Mouse (Mus musculus) gastrocnemius, postnatal 25 days (tissue): ENCODE results near the gene Zfp708. TPM values are rescaled to one million over a fixed set of nuclear protein-coding genes. Genes with fewer than 3 reads are reported as not detected.
"Not testable (repeated sequence)": the region's sequence is repeated elsewhere in the genome, so short reads cannot be mapped to it uniquely, and the experiment has no call there.

ENCODE experiments used
- DNase-seq: peaks from one replicate; pipeline ENCODE4 v3.0.0; 2022
- long read RNA-seq, 2 experiments: library from polyadenylated mRNA; stranded (forward); transcript quantifications; one replicate each; pipeline ENCODE4 v2.0.0; 2021
- total RNA-seq, 2 experiments: library from RNA; stranded (reverse); gene quantifications; 1 replicate in 1 of 2; 2 replicates in 1 of 2; pipeline ENCODE4 v1.2.3; 2021

The Zfp708 gene
- 1 to 10 TPM in 1 of 2 experiments, under 1 TPM in 1; 0.32 to 1.3 TPM for total RNA-seq
- long read RNA-seq, experiment 1, partial matches to known transcripts = 1 of 1 reads
- long read RNA-seq, experiment 1, other reads (novel, unspliced or antisense) = 0 of 1 reads
- long read RNA-seq, experiment 2 = 0 reads

- DNase-seq = no peak
Measured at GRCm38 (mm10) chr13:67097876-67098275, at the start of gene Zfp708. Gene Zfp708, minus strand, starts transcription at chr13:67097976.

DNA sequence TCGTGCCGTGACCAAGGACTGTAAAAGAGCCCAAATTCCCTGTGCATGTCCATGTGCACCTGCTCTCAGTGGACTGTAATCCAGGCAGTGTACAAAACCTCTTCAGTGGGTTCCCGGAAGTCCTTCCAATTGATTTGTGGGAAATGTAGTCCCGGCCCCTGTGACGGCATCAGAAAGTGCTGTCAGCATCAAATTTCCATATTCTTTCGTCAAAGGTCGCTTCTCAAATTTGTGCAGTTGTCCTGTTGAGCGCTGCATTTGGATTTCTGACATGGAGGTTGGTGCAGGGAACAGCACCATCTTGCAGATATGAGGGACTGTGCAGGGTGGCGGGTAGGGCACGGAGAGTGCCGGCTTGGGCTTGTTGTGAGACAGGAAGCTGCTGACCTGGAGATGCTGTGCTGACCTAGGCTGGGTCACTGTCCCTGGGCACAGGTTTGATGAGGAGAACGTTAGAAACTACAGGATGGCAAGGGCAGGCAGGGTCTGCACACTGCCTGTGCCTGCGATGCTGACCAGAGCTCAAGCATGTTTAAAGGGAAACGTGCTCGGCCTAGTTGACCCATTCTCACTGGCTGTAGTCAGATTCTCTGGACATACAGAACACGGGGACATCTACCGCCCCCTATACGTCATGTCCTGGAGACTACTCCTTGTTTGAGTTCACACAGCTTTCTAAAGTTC lies 30.4 kb upstream of the Zfp708 start:
- peak; percentile 65 for DNase-seq

GRCm38 (mm10) chr13:67127507-67127906 lies 29.7 kb upstream of the Zfp708 start:
- not testable (repeated sequence) for DNase-seq

GRCm38 (mm10) chr13:67124460-67124859 lies 26.7 kb upstream of the Zfp708 start:
- DNase-seq = no peak

DNA sequence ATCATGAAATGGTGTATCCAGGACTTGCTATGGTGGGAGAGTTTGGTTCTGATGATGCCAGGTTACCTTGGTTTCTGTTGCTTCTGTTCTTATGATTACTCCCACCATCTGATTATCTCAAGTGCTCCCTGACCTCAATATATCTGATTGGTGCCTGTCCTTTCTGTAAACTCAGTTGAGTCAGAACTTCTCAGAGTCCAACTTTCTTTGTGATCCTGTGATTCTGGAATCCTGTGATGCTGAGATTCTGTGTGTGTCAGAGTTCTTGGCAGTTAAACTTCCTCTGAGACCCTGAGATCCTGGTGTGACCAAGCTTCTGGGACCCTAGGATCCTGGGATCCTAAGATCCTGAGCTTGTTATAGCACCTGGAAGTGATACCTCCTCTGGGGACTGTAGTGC lies 23.6 kb upstream of the Zfp708 start, which contains the start of gene Zfp759:
TSS of gene Zfp759 (plus strand) at position 301 of the 400 bp plus-strand sequence.
- DNase-seq = not testable (repeated sequence)

GRCm38 (mm10) chr13:67116163-67116562 lies 18.4 kb upstream of the Zfp708 start, which contains the start of gene Rslcan18:
Gene Rslcan18, minus strand, starts transcription at chr13:67116263.
- not testable (repeated sequence) for DNase-seq

- no peak for DNase-seq
Measured at GRCm38 (mm10) chr13:67113287-67113686, 15.5 kb upstream of the Zfp708 start.

GRCm38 (mm10) chr13:67112096-67112495 lies 14.3 kb upstream of the Zfp708 start:
- DNase-seq = no peak

GRCm38 (mm10) chr13:67108821-67109206 lies 11.0 kb upstream of the Zfp708 start:
- DNase-seq = no peak

DNA sequence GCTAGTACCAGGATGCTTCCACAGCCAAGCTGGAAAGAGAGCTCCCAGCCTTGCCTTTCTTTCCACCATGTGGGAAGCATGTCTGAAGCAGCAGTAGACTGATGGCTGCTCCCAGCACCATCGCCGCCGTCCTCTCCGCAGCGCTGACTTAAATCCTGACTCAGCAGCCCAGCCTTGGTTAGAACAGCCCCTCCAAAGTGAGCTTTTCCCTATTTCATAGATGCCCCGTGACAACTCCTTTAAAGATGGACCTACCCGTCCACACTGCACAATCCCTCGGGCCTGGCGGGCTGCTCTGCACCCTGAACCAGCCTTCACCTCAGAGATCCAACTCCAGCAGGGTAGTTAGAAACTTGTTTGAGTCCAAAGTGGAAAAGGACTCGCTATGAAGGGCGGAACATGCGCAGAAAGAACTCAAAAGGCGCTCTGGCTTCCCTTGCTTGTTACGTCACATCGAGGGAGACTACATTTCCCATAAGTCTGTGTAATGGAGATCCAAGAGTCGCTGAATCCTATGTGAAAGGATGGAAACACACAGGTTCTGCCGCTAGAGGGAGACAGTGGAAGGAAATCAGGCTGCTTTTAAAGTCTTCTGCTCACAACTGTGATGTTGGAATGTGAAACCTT lies 10.5 kb upstream of the Zfp708 start, which contains the start of gene Gm28557:
TSS of gene Gm28557 (minus strand) at position 411 of the 627 bp plus-strand sequence.
- peak; percentile 85 for DNase-seq

- DNase-seq = no peak
Measured at GRCm38 (mm10) chr13:67107681-67108080, 9.9 kb upstream of the Zfp708 start.

GRCm38 (mm10) chr13:67090154-67090553 lies 7.6 kb downstream of the Zfp708 start:
- no peak for DNase-seq

GRCm38 (mm10) chr13:67081946-67082345 lies 15.8 kb downstream of the Zfp708 start:
- no peak for DNase-seq

DNA sequence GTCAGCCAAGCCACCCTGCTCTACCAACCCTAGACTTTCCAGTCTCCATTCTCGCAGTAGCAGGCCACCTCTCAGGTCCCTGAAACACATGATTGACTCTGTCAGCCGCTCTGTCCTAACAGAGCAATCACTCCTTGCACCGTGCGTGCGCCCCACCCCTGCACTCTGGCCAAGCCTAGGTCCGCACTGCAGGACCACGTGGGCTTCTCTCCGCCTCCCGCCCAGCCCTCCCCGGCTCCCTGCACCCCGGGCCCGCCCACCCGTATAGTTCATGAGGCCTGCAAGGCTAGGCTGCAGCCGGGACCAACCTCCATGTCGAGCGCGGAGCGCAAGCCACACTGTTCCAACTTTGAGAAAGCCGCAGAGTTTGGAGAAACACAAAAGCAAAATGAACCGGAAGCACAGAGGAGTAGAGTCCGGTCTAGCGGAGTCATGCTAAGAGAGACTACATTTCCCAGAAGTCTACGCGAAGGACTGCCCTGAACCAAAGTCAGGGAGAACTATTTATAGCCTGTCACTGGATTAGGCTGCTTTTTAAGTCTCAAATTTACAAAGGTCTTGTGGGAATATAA lies 16.5 kb downstream of the Zfp708 start:
- peak; percentile 81 for DNase-seq

DNA sequence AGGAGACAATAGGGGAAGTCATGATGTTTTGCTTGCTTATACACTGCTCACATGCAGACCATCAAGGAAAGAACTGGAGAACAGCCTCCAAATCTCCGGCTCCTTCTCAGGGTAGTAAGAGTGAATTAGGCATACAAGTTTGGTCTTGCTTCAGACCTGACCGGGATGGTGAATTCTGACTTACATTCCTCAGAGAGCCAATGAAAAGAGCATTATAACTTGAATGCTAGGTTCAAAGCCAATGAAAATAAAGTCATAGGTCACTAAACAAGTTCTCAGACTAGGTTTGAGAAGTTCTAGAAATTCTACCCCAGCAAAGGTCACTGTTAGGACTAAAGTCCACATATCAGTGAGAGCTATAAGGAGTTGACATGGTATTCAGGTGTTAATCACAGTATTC lies 20.5 kb downstream of the Zfp708 start:
- DNase-seq = no peak

DNA sequence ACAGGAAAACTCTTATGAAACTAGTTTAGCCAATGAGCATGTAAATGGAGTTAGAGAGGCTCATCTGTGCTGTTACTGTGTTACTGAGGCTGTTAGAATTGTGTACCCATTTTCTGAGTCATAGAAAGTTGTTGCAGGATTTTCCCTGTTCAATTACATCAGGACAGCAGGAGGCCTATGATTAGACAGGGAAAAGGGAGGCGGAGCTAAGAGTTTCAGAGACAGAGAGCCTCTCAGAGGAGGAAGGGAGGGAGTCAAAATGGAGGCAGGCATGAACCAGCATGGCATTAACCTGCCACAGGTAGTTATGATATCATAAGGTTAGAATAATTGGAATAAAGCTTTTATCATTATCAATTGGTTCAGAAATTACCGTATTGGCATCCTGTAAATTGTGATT lies 25.0 kb downstream of the Zfp708 start:
- no peak for DNase-seq

GRCm38 (mm10) chr13:67065386-67065785 lies 32.4 kb downstream of the Zfp708 start:
- DNase-seq = no peak

DNA sequence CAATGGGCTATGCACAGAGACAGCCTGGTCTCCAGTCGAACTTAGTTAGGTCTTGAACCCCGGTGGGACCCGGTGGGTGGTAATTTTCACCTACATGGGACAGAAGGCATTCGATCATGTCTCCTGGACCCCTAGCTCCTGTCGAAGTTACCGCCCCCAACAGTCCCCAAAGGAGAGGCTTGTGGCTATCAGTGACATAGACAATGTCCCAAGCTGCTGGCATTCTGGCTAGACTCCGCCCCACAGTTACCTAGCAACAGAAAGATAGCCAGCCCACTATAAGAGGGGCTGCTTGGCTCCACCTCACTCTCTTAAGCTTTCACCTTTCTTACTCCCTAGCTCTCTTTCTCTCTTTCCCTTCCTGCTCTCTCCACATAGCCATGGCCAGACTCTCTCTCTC lies 35.3 kb downstream of the Zfp708 start:
- no peak for DNase-seq

DNA sequence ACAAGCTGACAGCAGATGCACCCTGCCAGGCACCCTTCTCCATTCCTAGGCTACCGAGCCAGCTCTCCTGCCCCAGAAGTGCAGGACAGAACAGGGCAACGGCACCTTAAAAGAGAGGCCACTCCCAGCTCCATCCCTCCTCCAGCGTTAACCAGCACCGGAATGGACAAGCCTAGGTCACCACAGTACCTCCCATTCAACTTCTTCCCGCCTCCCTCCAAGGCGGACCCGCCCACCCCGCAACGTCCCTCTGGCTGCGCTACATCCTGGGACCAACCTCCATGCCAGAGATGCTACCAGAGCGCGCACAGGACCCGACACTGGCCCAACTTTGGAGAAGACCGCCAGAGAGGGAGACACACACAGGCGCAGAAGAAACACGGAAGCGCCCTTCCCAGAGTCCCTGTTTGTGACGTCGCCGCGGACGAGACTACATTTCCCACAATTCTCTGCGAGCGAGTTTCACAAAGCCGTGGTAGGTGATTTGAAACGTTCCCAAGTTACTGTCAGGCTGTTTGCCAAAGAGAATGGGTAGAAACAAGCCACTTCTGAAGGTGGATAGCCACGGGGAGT lies 36.9 kb downstream of the Zfp708 start, which contains the start of gene Zfp712:
TSS of gene Zfp712 (minus strand) at position 385 of the 573 bp plus-strand sequence.
- DNase-seq = peak; percentile 83

- no peak for DNase-seq
Measured at GRCm38 (mm10) chr13:67060161-67060785, 37.5 kb downstream of the Zfp708 start.
